Mouse (Mus musculus) testis, adult 2 months (tissue): Measurements from ENCODE around the gene Pfkfb4.

Source experiments
- CTCF ChIP-seq: fragments of 200-500 bp; IDR thresholded peaks from 2 replicates; pipeline ENCODE4 v1.5.1; 2012; ENCODE audit warnings: low read depth, mild to moderate bottlenecking, inconsistent platforms, low read length, moderate library complexity; ENCODE audit not compliant: control insufficient read depth, insufficient read depth, insufficient replicate concordance
- POLR2A ChIP-seq: fragments of 200-500 bp; IDR thresholded peaks from 2 replicates; pipeline ENCODE4 v1.6.1; 2012; ENCODE audit warnings: low read depth, mild to moderate bottlenecking, inconsistent platforms, low read length, moderate library complexity; ENCODE audit not compliant: control insufficient read depth

DNA sequence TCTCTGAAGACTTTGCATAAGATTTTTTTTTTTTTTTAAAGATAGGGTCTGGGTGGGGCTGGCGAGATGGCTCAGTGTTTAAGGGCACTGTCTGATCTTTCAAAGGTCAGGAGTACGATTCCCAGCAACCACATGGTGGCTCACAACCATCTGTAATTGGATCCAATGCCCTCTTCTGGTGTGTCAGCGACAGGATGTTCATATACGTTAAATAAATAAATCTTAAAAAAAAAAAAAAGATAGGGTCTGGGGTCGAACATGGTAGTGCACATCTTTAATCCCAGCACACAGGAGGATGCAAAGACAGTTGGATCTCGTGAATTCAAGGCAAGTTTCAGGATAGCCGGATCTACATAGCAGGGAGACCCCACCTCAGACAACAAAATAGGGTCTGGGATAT, 57.7 kb downstream of the Pfkfb4 start:
- TF ChIP-seq CTCF (no peak), POLR2A (no peak)
